Mouse (Mus musculus): ENCODE results near the gene Mast3.

The Mast3 gene

DNA sequence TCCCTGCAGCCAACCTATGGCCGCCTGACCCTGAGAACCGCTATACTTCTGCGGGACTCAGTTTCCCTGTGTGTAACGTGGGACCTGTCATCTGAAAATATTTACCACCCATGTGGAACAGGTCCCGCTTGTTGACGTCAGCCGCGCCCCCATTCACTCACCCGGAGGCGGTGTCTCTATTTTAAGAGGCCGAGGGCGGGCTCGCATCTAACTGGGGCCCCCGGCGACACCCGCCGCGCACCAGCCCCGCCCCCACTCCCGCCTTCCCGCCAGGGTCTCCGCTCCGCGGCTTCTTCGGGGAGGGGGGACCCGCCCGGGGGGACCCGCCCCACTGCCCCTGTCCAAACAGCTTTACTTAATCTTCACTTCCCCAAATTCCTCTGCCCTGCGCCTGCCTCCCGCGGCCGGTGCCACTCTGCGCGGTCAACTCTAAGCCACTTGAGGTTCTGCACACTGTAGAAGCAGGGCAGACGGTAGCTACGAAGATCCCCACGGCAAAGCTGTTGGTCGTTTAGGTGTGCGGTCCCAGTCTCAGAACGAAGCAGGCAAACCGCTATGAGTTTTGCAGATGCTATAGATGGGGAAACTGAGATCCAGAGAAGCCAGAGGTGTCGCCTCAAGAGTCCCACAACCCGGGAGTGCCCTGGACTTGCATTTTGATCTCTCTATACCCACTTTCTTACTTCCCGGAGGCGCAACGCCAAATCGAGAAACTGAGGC lies 933 bp downstream of the Mast3 start:
- peak; percentile 53 for DNase-seq (ENCODE audit: low read depth, low spot score)

- DNase-seq (ENCODE audit: low read depth, low spot score), result peak; percentile 61
Measured at GRCm38 (mm10) chr8:70802786-70803510, 1.9 kb downstream of the Mast3 start.

GRCm38 (mm10) chr8:70801830-70802229 lies 3.0 kb downstream of the Mast3 start:
- DNase-seq (ENCODE audit: low read depth, low spot score), result no peak

- no peak for DNase-seq (ENCODE audit: low read depth, low spot score)
Measured at GRCm38 (mm10) chr8:70801156-70801555, 3.7 kb downstream of the Mast3 start.

- DNase-seq (ENCODE audit: low read depth, low spot score), result no peak
Measured at GRCm38 (mm10) chr8:70800648-70801047, 4.2 kb downstream of the Mast3 start.

- DNase-seq (ENCODE audit: low read depth, low spot score), result no peak
Measured at GRCm38 (mm10) chr8:70798281-70798680, 6.6 kb downstream of the Mast3 start.

- peak; percentile 100 for DNase-seq (ENCODE audit: low read depth, low spot score)
Measured at GRCm38 (mm10) chr8:70797081-70798070, 7.5 kb downstream of the Mast3 start.

- DNase-seq (ENCODE audit: low read depth, low spot score), result peak; percentile 31
Measured at GRCm38 (mm10) chr8:70796403-70797080, 8.3 kb downstream of the Mast3 start.

DNA sequence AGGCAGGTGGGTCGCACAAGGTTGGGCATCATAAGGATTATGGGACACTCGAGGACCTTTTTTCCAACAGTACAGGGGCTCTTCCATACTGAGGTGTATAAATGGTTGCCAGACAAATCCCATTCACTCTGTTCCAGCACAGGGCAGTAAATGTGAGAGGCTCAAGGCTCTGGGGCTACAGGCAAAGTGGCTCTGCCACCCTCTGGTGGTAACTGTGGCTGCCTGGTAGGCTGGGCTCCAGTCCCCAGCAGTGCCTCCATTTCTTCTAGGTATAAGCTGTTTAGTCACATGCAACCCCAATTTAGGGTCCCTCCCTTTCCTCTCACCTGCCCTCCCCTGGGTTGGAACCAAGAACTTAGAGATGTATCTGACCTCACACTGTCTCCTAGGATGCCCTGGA lies 9.5 kb downstream of the Mast3 start:
- no peak for DNase-seq (ENCODE audit: low read depth, low spot score)

- no peak for DNase-seq (ENCODE audit: low read depth, low spot score)
Measured at GRCm38 (mm10) chr8:70794215-70794614, 10.6 kb downstream of the Mast3 start.

GRCm38 (mm10) chr8:70792700-70793099 lies 12.2 kb downstream of the Mast3 start:
- peak; percentile 99 for DNase-seq (ENCODE audit: low read depth, low spot score)

GRCm38 (mm10) chr8:70791975-70792691 lies 12.7 kb downstream of the Mast3 start:
- peak; percentile 97 for DNase-seq (ENCODE audit: low read depth, low spot score)

GRCm38 (mm10) chr8:70791294-70791701 lies 13.6 kb downstream of the Mast3 start:
- no peak for DNase-seq (ENCODE audit: low read depth, low spot score)

- no peak for DNase-seq (ENCODE audit: low read depth, low spot score)
Measured at GRCm38 (mm10) chr8:70790846-70791245, 14.0 kb downstream of the Mast3 start.

GRCm38 (mm10) chr8:70789046-70789445 lies 15.8 kb downstream of the Mast3 start:
- no peak for DNase-seq (ENCODE audit: low read depth, low spot score)

DNA sequence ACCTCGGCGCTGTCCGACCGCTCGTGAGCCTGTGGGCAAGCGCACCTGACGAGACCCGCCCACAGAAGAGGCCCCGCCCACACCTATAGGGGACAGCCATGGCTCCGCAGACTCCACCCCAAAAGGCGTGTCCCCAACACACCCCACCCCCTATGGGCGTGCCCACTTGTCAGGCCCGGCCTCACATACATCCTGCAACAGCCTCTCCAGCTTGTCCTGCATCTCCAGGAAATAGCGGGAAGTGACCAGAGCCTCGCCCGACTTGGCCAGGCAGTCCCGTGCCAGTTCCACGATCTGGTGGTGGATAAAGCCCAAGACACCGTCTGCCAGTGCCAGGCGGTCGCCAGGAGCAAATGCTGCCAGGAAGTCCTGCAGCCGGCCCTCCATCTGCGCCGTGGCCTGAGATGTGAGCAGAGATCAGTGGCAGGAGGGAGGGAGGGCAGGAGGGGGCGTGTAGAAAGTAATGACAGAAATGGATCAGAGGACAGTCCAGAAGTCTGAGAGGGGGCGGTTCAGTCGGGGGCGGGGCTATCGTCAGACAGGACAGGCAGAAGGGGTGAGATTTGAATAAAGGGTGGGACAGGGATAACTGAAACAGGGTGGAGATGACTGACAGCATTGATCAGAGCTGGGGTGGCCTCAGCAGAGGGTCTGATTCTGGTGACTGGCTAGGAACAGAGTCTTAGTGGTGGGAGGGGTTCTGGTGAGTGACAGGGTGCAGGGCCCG lies 16.8 kb downstream of the Mast3 start:
- DNase-seq (ENCODE audit: low read depth, low spot score), result peak; percentile 92

GRCm38 (mm10) chr8:70787051-70787445 lies 17.8 kb downstream of the Mast3 start:
- DNase-seq (ENCODE audit: low read depth, low spot score), result no peak

- no peak for DNase-seq (ENCODE audit: low read depth, low spot score)
Measured at GRCm38 (mm10) chr8:70786291-70787050, 18.4 kb downstream of the Mast3 start.

DNA sequence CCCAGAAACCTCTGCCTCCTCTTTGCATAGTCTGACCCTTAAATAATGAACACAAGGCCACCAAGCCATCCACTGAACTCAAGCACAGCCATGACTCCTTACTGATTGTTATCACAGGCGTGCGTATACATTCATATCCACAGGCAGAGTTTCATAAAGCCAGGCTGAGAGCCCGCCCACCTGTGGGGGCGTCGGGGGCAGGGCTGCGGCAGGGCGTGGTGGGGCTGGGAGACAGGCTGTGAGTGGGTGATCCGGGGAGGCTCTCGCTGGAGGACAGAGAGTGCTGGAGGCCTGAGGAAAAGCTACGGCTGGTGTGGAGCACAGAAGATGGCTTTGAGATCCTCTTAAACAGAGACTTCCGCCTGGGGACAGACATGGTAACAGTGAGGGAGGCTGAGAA lies 24.8 kb downstream of the Mast3 start:
- DNase-seq (ENCODE audit: low read depth, low spot score), result no peak

Measured in R1 (cell line).